Mouse (Mus musculus): ENCODE measurements around the gene Il3. TPM values are rescaled to one million over a fixed set of nuclear protein-coding genes. Genes with fewer than 3 reads are reported as not detected.
A peak's percentile ranks its signal among the peaks of the same experiment; 100 is the strongest.

The Il3 gene
- polyA plus RNA-seq, 1 experiment = not detected

DNA sequence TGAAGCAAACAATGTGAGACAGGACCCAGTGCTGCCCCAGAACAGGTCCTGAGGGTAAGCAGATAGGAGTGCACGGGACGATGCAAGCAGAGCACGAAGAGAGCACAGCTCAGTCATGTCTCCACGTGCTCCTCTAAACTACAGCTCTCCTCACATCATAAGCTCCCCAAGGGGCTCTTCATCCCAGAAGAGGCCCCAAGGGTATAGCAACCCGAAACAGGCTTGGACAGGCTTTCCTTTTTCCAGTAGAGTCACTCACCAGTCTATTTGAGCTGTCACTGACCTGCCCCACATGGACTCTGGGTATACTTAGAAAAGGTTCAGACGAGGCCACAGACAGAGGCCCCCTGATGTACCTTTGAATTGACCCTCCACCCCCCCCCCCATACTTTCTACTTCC lies 22.6 kb downstream of the Il3 start:
- no peak for TF ChIP-seq TCF12 (IDR thresholded peaks at IDR 0.05; ENCODE audit: insufficient read depth, poor library complexity, severe bottlenecking)
- TF ChIP-seq SRF (IDR thresholded peaks at IDR 0.05; ENCODE audit: control insufficient read depth, insufficient read length, low read depth) = no peak
- no peak for TF ChIP-seq CEBPB (IDR thresholded peaks at IDR 0.05; ENCODE audit: insufficient read depth, poor library complexity, severe bottlenecking)
- TF ChIP-seq POLR2A (IDR thresholded peaks at IDR 0.05; ENCODE audit: insufficient read length, low read depth) = no peak
- TF ChIP-seq REST (IDR thresholded peaks at IDR 0.05; ENCODE audit: insufficient read depth, insufficient read length) = no peak
- no peak for TF ChIP-seq MYOD1 (IDR thresholded peaks at IDR 0.05; ENCODE audit: control insufficient read depth in 1 of 3, insufficient read length in 2 of 3, low read depth in 2 of 3)
- TF ChIP-seq POLR2AphosphoS2 (IDR thresholded peaks at IDR 0.05; ENCODE audit: insufficient read length, low read depth) = no peak
- no peak for TF ChIP-seq USF1 (IDR thresholded peaks at IDR 0.05; ENCODE audit: low read depth)
- no peak for TF ChIP-seq E2F4 (IDR thresholded peaks at IDR 0.05; ENCODE audit: insufficient read depth)
- no peak for TF ChIP-seq TCF3 (IDR thresholded peaks at IDR 0.05; ENCODE audit: insufficient read length, low read depth)
- no peak for TF ChIP-seq MAX (IDR thresholded peaks at IDR 0.05; ENCODE audit: low read depth)
- no peak for TF ChIP-seq MYOG (IDR thresholded peaks at IDR 0.05; ENCODE audit: control insufficient read depth in 1 of 3, insufficient read depth in 1 of 3, insufficient read length in 2 of 3, low read depth in 2 of 3)
- no peaks in the 10 kb centered on the region for H3K79me2 ChIP-seq (ENCODE audit: control insufficient read depth, insufficient read depth)
- H3K27me3 ChIP-seq (ENCODE audit: control insufficient read depth, insufficient read depth, insufficient read length) = no peaks in the 10 kb centered on the region
- no peak overlapping the region for H3K4me2 ChIP-seq (ENCODE audit: low read depth)
- H3K4me3 ChIP-seq = no peak overlapping the region
- no peaks in the 10 kb centered on the region for H3K36me3 ChIP-seq (ENCODE audit: control insufficient read depth, insufficient read depth)
- H3ac ChIP-seq (ENCODE audit: control insufficient read depth, insufficient read length) = no peak overlapping the region

- no peak for TF ChIP-seq TCF3 (IDR thresholded peaks at IDR 0.05; ENCODE audit: insufficient read length, low read depth)
- no peak for TF ChIP-seq MYOD1 (IDR thresholded peaks at IDR 0.05; ENCODE audit: control insufficient read depth in 1 of 3, insufficient read length in 2 of 3, low read depth in 2 of 3)
- TF ChIP-seq POLR2AphosphoS2 (IDR thresholded peaks at IDR 0.05; ENCODE audit: insufficient read length, low read depth) = no peak
- TF ChIP-seq E2F4 (IDR thresholded peaks at IDR 0.05; ENCODE audit: insufficient read depth) = no peak
- TF ChIP-seq SRF (IDR thresholded peaks at IDR 0.05; ENCODE audit: control insufficient read depth, insufficient read length, low read depth) = no peak
- TF ChIP-seq MAX (IDR thresholded peaks at IDR 0.05; ENCODE audit: low read depth) = no peak
- TF ChIP-seq CEBPB (IDR thresholded peaks at IDR 0.05; ENCODE audit: insufficient read depth, poor library complexity, severe bottlenecking) = no peak
- no peak for TF ChIP-seq POLR2A (IDR thresholded peaks at IDR 0.05; ENCODE audit: insufficient read length, low read depth)
- TF ChIP-seq REST (IDR thresholded peaks at IDR 0.05; ENCODE audit: insufficient read depth, insufficient read length) = no peak
- no peak for TF ChIP-seq USF1 (IDR thresholded peaks at IDR 0.05; ENCODE audit: low read depth)
- no peak for TF ChIP-seq MYOG (IDR thresholded peaks at IDR 0.05; ENCODE audit: control insufficient read depth in 1 of 3, insufficient read depth in 1 of 3, insufficient read length in 2 of 3, low read depth in 2 of 3)
- TF ChIP-seq TCF12 (IDR thresholded peaks at IDR 0.05; ENCODE audit: insufficient read depth, poor library complexity, severe bottlenecking) = no peak
- Histone ChIP-seq H3ac (ENCODE audit: control insufficient read depth, insufficient read length) (no peak overlapping the region), H3K4me2 (ENCODE audit: low read depth) (no peak overlapping the region), H3K36me3 (ENCODE audit: control insufficient read depth, insufficient read depth) (no peaks in the 10 kb centered on the region), H3K27me3 (ENCODE audit: control insufficient read depth, insufficient read depth, insufficient read length) (no peaks in the 10 kb centered on the region), H3K4me3 (no peak overlapping the region), H3K79me2 (ENCODE audit: control insufficient read depth, insufficient read depth) (no peaks in the 10 kb centered on the region)
These were observed 24.6 kb downstream of the Il3 start for GRCm38 (mm10) chr11:54242494-54242893.

- no peaks in the 10 kb centered on the region for H3K36me3 ChIP-seq (ENCODE audit: control insufficient read depth, insufficient read depth)
- TF ChIP-seq USF1 (IDR thresholded peaks at IDR 0.05; ENCODE audit: low read depth) (peak; percentile 32), MYOG (IDR thresholded peaks at IDR 0.05; ENCODE audit: control insufficient read depth in 1 of 3, insufficient read depth in 1 of 3, insufficient read length in 2 of 3, low read depth in 2 of 3) (no peak), POLR2A (IDR thresholded peaks at IDR 0.05; ENCODE audit: insufficient read length, low read depth) (no peak)
- no peak overlapping the region for H3ac ChIP-seq (ENCODE audit: control insufficient read depth, insufficient read length)
- H3K4me3 ChIP-seq = no peak overlapping the region
- no peaks in the 10 kb centered on the region for H3K79me2 ChIP-seq (ENCODE audit: control insufficient read depth, insufficient read depth)
- no peak overlapping the region for H3K4me2 ChIP-seq (ENCODE audit: low read depth)
- H3K27me3 ChIP-seq (ENCODE audit: control insufficient read depth, insufficient read depth, insufficient read length) = no peaks in the 10 kb centered on the region
These were observed 30.1 kb downstream of the Il3 start for GRCm38 (mm10) chr11:54236939-54237338.

GRCm38 (mm10) chr11:54227478-54227877 lies 39.6 kb downstream of the Il3 start:
- H3K27me3 ChIP-seq (ENCODE audit: control insufficient read depth, insufficient read depth, insufficient read length) = no peaks in the 10 kb centered on the region
- H3K4me3 ChIP-seq = no peak overlapping the region
- H3K79me2 ChIP-seq (ENCODE audit: control insufficient read depth, insufficient read depth) = no peaks in the 10 kb centered on the region
- no peak overlapping the region for H3ac ChIP-seq (ENCODE audit: control insufficient read depth, insufficient read length)
- H3K36me3 ChIP-seq (ENCODE audit: control insufficient read depth, insufficient read depth) = no peaks in the 10 kb centered on the region
- TF ChIP-seq MYOG (IDR thresholded peaks at IDR 0.05; ENCODE audit: control insufficient read depth in 1 of 3, insufficient read depth in 1 of 3, insufficient read length in 2 of 3, low read depth in 2 of 3) (no peak), POLR2A (IDR thresholded peaks at IDR 0.05; ENCODE audit: insufficient read length, low read depth) (no peak), MYOD1 (IDR thresholded peaks at IDR 0.05; ENCODE audit: control insufficient read depth in 1 of 3, insufficient read length in 2 of 3, low read depth in 2 of 3) (no peak), E2F4 (IDR thresholded peaks at IDR 0.05; ENCODE audit: insufficient read depth) (no peak)
- H3K4me2 ChIP-seq (ENCODE audit: low read depth) = no peak overlapping the region

DNA sequence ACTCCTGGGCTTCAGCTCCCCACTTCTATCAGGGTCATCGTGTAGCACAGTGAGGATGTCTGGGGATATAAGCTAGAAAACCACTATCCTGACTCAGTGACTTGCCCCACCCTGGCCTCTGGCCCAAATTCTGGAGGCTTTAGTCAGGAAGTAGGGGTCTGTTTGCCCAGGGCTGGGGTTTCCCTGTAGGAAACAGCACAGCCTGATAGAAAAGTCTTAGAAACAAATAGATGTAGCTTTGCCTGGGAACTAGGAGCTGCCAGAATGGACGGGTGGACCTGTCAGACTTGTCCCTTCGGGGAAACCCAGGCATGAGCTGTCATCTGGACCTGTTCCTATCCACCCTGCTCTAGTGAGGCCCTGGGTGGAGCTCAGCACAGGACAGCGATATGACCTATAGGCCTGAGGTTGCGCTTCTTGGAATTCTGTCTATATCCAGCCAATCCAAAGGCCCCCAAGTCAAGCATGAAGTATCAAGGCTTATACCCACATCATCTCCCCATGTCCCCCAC lies 42.5 kb downstream of the Il3 start:
- H3K27me3 ChIP-seq (ENCODE audit: control insufficient read depth, insufficient read depth, insufficient read length) = no peaks in the 10 kb centered on the region
- H3K79me2 ChIP-seq (ENCODE audit: control insufficient read depth, insufficient read depth) = no peaks in the 10 kb centered on the region
- H3K4me3 ChIP-seq = no peak overlapping the region
- H3K4me2 ChIP-seq (ENCODE audit: low read depth) = peak overlapping the region; percentile 61
- no peak for TF ChIP-seq E2F4 (IDR thresholded peaks at IDR 0.05; ENCODE audit: insufficient read depth)
- no peak for TF ChIP-seq MYOD1 (IDR thresholded peaks at IDR 0.05; ENCODE audit: control insufficient read depth in 1 of 3, insufficient read length in 2 of 3, low read depth in 2 of 3)
- no peak for TF ChIP-seq TCF12 (IDR thresholded peaks at IDR 0.05; ENCODE audit: insufficient read depth, poor library complexity, severe bottlenecking)
- TF ChIP-seq POLR2A (IDR thresholded peaks at IDR 0.05; ENCODE audit: insufficient read length, low read depth) = no peak
- H3K36me3 ChIP-seq (ENCODE audit: control insufficient read depth, insufficient read depth) = no peaks in the 10 kb centered on the region
- no peak overlapping the region for H3ac ChIP-seq (ENCODE audit: control insufficient read depth, insufficient read length)

All from myocyte (in vitro differentiated cells).